Mouse (Mus musculus): ENCODE measurements around the gene Pard3b.

DNA sequence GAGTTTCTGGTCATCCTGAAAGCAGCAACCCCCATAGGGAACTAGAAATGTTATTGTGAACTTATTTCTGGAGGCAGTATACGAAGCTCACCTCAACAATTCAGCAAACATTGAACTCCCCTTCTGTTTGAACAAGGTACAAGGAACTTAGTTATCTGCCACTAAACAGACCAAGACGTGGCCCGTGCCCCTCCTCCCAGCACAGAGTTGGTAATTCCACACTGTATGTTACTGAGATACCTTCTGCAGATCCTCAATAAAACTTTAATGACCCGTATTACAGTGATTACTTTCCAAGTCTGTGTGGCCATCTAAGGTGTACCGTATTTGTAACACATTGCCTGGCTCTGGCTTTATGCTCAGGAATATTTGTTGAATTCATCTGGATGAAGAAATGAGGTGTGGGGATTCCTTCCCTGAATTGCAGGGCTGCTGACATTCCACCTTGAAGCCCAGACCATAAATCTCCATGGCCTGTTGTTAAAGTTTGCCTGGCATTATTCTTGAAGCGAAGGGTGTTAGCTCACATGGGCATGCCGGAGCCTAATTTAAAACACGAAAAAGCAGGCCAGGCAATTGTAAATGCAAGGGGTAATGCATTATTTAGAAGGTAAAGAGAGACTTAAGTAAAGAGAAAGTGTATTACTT is 1006.1 kb downstream of the Pard3b start:
- no peak for TF ChIP-seq CTCF (conservative IDR thresholded peaks at IDR 0.05 in 1 of 2, IDR thresholded peaks at IDR 0.05 in 1 of 2; ENCODE audit: low read depth in 2 of 2, low read length in 2 of 2)
- TF ChIP-seq POLR2A (IDR thresholded peaks at IDR 0.05; ENCODE audit: low read depth, low read length) = no peak
- TF ChIP-seq E2F4 (IDR thresholded peaks at IDR 0.05; ENCODE audit: insufficient replicate concordance, low read depth, low read length) = no peak
- TF ChIP-seq PAX5 (IDR thresholded peaks at IDR 0.05; ENCODE audit: low read length) = no peak
- TF ChIP-seq CHD1 (IDR thresholded peaks at IDR 0.05; ENCODE audit: low read depth, low read length) = no peak
